Comparison of ENCODE assay signal across 37 mouse cellular contexts in genomic region chr11:28307723-28308122, GRCm38 (mm10). TPM values are rescaled to one million over a fixed set of nuclear protein-coding genes. Genes with fewer than 3 reads are reported as not detected.
"Had no signal": no experiment of that assay in that cellular context is flagged by ENCODE, and none has a peak within 500 bp of the region (broad histone marks: within the 10 kb centered on the region; RNA-seq: fewer than 3 reads in every experiment).

No protein-coding gene starts in this region.

- H3K4me1 ChIP-seq: heart, embryonic 10.5 days; heart, embryonic 12.5 days; heart, embryonic 13.5 days; heart, embryonic 15.5 days; hindbrain, embryonic 10.5 days; hindbrain, embryonic 12.5 days; hindbrain, embryonic 13.5 days; hindbrain, embryonic 15.5 days; intestine, embryonic 15.5 days had no signal

- DNase-seq: heart, adult 2 months; heart, postnatal 10 days; heart, postnatal 14 days; heart, postnatal 36 days; heart, postnatal 4 days; kidney, adult 11 months; kidney, adult 2 months; kidney, postnatal 10 days; kidney, postnatal 14 days; kidney, postnatal 25 days; kidney, postnatal 36 days; kidney, postnatal 4 days; layer of hippocampus, adult 9-11 months; layer of hippocampus, postnatal 36 days had no signal

- H3K9ac ChIP-seq: heart, embryonic 12.5 days; heart, embryonic 13.5 days; heart, embryonic 15.5 days; hindbrain, embryonic 12.5 days; hindbrain, embryonic 13.5 days; hindbrain, embryonic 14.5 days; hindbrain, embryonic 15.5 days; intestine, embryonic 15.5 days had no signal

- H3K4me2 ChIP-seq: heart, embryonic 11.5 days; heart, embryonic 12.5 days; heart, embryonic 13.5 days; heart, embryonic 15.5 days; hindbrain, embryonic 12.5 days; hindbrain, embryonic 13.5 days; hindbrain, embryonic 14.5 days; hindbrain, embryonic 15.5 days; intestine, embryonic 15.5 days had no signal

- H3K4me3 ChIP-seq: heart, adult 2 months; heart, embryonic 10.5 days; heart, embryonic 12.5 days; heart, embryonic 13.5 days; heart, embryonic 15.5 days; hindbrain, embryonic 10.5 days; hindbrain, embryonic 12.5 days; hindbrain, embryonic 13.5 days; hindbrain, embryonic 15.5 days; intestine, embryonic 15.5 days; layer of hippocampus, adult 2 months; left cerebral cortex, adult 2 months had no signal

- ATAC-seq: hindbrain, embryonic 16.5 days; hindbrain, postnatal 0 days; inflammation-experienced regulatory T-cells, adult 6 months; intestine, embryonic 15.5 days; intestine, embryonic 16.5 days; intestine, postnatal 0 days had no signal

- H3K27ac ChIP-seq: heart, adult 2 months; heart, embryonic 10.5 days; heart, embryonic 13.5 days; heart, embryonic 15.5 days; hindbrain, embryonic 10.5 days; hindbrain, embryonic 12.5 days; hindbrain, embryonic 13.5 days; hindbrain, embryonic 14.5 days; hindbrain, embryonic 15.5 days; hindbrain, postnatal 0 days; intestine, embryonic 15.5 days; layer of hippocampus, adult 2 months; left cerebral cortex, adult 2 months had no signal

- H3K9me3 ChIP-seq: heart, embryonic 10.5 days; heart, embryonic 12.5 days; heart, embryonic 13.5 days; heart, embryonic 15.5 days; hindbrain, embryonic 10.5 days; hindbrain, embryonic 12.5 days; hindbrain, embryonic 13.5 days; hindbrain, embryonic 15.5 days; intestine, embryonic 15.5 days had no signal

- H3K36me3 ChIP-seq: heart, embryonic 10.5 days; heart, embryonic 12.5 days; heart, embryonic 13.5 days; heart, embryonic 15.5 days; hindbrain, embryonic 10.5 days; hindbrain, embryonic 12.5 days; hindbrain, embryonic 13.5 days; hindbrain, embryonic 15.5 days; intestine, embryonic 15.5 days had no signal

- H3K27me3 ChIP-seq: heart, embryonic 12.5 days; heart, embryonic 13.5 days; heart, embryonic 15.5 days; hindbrain, embryonic 12.5 days; hindbrain, embryonic 13.5 days; hindbrain, embryonic 15.5 days; intestine, embryonic 15.5 days had no signal

RNA-seq across cellular contexts. Expression of gene Gm6685, which starts 31.9 kb away (rescaled TPM):
- polyA plus RNA-seq: heart, embryonic 10.5 days; heart, embryonic 11.5 days; heart, embryonic 12.5 days; heart, embryonic 13.5 days; heart, embryonic 14.5 days; heart, embryonic 15.5 days; heart, postnatal 0 days; hindbrain, embryonic 11.5 days; hindbrain, embryonic 13.5 days; hindbrain, embryonic 14.5 days; intestine, embryonic 14.5 days; intestine, embryonic 16.5 days; intestine, postnatal 0 days; kidney, embryonic 16.5 days had no signal
